Mouse (Mus musculus) liver, embryonic 14.5 days (tissue): Measurements from ENCODE around the gene Plch1.

Experiments used
- CTCF ChIP-seq: IDR thresholded peaks from 2 replicates; pipeline ENCODE4 v1.5.1; 2016; ENCODE audit warnings: antibody characterized with exemption, low read depth, control low read depth
- EP300 ChIP-seq: IDR thresholded peaks from 2 replicates; pipeline ENCODE4 v1.6.1; 2016; ENCODE audit warnings: antibody characterized with exemption, low read depth

- TF ChIP-seq EP300 (no peak), CTCF (no peak)
Observed at GRCm38 (mm10) chr3:63849765-63850346, 49.4 kb downstream of the Plch1 start.
